Mouse (Mus musculus) spleen, adult 18-20 months (tissue): ENCODE measurements at regions not wholly inside any gene's neighbourhood (a gene's known extent, or its start where the extent isn't known, plus 50 kb on each side); places are given as distances from the start of the nearest gene placed in this dataset.
"Not testable (repeated sequence)": the region's sequence is repeated elsewhere in the genome, so short reads cannot be mapped to it uniquely, and the experiment has no call there.

Experiments used
- DNase-seq, 2 experiments: peaks; one replicate each; pipeline ENCODE4 v3.0.0; 2022; ENCODE audit warnings: mixed read lengths in 2 of 2

DNA sequence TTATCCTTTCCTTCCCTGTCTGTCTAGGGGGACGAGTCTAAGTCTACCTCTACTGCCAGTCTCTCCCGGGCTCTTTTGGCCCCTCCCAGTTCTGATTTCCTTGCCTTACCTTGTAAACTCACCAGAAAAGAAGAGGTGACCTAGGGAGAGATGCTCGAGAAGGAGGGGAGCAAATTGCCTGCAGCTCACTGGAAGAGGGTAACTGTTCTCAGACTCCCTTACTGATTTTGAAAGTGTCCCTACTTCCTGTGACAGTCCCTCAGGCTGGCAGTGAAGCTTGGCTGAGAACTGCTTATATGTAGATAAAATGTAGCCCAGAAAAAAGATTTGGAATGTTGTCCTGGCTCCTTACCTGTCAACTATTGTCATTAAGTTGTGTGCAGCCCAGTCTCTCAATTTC is 180.6 kb upstream of the Tab2 start:
- no peak for DNase-seq

DNA sequence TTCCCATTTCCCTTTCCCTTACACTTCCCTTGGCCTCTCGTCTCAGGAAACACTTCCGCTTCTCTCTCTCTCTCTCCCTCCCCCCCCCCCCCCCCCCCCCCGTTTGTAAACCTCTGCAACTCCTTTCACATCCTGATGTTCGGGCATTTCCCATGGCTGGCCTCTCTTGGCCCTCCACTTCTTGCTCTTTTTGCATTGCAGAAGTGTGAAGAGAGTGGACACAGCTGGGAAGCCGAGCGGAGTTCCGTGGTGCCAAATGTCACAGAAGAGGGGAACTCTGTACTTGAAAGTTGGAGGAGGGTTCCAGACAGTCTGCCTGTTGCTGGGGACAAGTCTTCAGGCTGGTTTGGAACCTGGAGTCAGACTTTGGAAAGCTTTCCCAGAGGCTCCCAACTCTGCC is 179.2 kb upstream of the Tab2 start:
- no peak for DNase-seq

DNA sequence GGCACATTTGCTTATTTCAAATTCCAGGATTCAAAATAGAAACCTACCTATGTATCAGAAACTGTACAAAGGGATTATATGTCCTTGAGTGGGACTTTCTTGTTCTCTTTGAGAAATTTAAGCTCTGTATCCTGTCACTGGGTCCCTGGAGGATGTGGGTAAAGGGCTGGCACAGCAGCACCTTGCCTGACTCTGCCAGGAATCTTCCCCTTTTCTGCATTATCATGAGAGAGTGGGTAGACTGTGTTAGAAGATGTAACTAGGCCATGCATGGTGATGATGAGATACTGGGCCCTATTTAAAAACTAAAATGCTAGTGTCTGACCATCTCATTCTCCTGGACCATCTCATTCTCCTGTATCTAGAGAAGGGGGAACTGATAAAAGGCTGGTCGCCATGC is 178.4 kb upstream of the Tab2 start:
- DNase-seq = no peak

DNA sequence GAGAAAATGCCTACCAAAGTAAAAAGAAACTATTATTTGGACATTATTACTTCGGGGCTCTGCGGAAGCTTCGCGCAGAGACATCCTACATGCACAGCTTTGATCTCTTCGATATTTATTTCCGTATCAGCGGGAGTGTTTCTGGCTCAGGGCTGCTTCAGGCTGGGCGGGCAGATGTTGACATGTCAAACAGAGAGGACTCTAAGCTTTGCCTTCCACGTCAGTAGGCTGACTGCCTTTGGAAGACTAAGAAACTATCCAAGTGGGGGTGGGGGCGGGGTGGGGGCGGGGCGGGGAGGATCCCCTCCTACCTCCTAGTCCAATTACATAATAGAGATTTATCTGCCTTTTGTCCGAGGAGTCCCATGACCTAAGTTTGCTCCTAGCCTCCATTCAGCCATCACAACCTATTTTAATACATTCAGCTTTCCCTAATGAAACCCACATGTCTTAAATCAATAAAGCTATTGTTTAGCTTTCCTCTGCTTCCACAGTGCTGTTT is 177.5 kb upstream of the Tab2 start:
- no peak for DNase-seq

DNA sequence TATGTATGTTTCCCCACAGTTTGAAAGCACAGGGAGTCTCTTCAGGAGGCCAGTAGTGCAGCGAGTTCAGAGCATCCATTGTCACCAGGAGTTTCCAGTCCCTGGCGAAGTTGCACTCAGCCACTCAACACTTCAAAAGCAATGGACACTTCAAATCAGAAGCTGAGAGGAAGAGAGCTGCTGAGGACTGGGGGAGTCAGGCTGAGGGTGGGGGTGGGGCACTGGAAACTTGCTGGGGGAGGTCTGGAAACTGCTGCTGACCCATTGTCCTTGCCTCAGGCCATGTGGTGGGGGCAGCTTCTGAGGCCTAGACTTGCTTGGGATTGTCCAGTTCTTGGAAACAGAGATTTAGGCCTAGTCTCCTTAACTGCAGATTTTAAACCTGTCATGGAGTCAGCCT is 176.8 kb upstream of the Tab2 start:
- no peak for DNase-seq

DNA sequence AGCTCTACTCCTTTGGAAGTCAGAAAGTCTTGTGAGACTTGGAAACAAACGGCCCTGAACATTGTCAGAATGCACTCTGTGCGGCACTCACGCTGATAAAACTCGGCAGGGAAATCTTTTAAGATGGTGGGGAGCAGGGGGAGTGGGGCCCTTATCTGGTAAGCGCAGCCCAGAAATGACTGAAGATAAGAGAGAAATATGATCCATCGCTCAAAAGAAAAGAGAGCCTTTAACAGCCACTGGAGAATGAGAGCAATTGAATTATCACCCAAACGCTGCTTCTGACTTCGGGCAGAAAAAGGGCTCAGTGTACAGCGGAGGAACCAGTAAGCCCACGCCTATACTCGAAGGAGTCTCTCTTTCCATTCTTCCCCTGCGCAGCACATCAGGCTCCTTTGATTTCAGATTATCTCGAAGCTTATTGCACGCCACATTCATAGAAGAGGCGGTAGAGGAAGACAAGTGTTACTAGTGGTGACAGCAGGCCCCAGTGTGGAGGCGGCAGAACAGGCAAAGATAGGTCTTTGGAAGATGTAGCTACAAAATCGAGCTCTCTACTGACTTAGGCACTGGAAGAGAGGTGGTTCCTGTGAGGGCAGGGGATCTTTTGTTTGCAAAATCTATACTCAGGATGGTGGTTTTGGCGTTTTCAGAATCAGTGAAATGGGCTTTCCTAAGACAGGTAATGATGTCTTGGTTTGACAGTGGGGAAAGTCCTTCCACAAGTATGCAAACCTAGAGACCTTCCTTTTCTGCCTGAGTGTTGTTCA is 174.6 kb upstream of the Tab2 start:
- no peak for DNase-seq

DNA sequence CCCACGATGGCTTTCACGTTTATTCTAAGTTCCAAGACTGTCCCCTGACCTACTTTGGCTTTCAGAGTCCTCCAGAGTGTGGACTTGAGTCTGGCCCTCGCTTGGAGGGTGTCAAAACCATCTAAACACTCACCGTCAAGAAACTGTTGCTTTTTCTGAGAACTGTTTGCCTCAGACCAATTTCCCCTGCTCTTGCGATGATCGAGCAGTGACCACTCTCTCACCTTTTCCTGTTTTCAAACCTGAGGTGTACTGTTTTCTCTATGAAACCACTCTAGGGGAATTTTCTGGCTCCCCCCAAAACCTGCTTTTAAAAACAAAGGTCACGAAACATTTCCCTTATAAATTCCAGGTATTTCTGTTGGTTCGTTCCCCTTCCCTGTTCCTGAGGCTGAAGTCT is 174.0 kb upstream of the Tab2 start:
- no peak for DNase-seq

DNA sequence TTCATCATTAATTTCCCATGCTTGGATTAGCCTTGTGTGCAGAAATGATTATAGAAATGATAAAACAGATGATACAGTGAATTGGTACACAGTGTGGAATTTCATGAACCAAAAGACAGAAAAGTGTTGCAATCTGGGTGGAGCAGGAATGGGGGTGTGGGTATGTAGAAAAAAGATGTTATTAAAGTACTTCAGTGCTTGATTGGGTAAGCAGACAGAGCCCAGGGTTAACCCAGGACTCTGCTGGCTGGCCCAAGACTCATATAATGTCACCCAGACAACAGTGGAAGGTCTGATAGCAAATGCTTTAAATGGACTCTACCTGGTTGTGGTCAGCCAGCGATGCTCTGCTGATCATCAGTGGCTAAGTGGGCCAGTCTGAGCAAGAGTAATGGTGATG is 168.1 kb upstream of the Tab2 start:
- DNase-seq = no peak

DNA sequence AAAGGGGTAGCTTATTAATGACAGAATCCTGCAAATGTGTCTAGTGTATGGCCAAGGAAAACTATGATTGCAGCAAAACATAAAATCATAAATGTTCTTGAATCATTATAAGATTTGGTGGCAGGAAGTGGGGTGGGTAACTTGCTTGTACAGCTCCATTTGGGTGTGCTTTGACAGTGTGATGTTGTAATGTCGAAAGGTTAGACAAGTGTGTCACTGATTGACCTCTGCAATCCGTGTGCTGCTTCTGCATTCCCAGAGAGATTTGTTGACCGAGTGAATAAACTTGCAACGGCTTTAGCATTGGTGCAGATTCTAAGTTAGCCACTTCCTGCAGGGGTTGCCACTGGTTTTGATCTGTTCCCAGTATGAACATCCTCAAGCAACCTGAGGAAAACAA is 165.9 kb upstream of the Tab2 start:
- DNase-seq = no peak

DNA sequence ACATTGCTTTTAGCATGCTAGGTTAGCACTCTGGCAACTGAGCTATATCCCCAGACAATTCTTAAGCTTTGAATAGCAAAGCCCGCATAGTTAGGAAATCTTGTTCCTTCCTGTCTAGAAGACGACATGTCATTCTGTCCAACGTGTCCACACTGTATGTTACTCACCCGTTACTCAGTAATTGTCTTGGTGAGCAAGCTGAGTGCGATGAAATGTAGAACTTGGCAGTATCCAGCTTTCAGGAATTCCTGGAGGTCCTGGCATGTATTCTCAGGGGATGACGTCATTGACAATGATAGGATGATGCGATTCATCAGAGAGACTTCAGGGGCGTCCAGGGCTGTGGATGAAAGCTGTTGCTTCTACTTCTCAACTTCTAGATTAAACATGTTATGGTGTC is 160.8 kb upstream of the Tab2 start:
- DNase-seq = no peak

DNA sequence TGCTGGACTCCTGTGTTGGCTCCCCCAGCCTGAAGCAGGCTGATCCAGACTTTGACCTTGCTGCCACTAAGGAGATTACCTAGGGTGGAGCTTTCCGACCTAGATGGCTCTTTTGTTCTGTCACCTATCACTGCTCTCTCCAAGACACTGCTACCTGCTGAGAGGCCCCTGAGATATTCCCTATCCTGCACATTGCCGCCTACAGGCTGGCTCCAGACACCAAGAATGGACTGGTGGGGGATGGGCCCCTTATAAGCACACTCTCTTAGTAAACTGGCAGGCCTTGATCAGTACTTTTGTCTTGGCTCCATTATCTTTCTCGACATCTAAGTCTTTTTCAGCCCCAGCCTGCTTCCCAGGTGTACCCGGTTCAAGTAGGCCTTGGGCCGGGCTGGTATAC is 158.9 kb upstream of the Tab2 start:
- not testable (repeated sequence) for DNase-seq

DNA sequence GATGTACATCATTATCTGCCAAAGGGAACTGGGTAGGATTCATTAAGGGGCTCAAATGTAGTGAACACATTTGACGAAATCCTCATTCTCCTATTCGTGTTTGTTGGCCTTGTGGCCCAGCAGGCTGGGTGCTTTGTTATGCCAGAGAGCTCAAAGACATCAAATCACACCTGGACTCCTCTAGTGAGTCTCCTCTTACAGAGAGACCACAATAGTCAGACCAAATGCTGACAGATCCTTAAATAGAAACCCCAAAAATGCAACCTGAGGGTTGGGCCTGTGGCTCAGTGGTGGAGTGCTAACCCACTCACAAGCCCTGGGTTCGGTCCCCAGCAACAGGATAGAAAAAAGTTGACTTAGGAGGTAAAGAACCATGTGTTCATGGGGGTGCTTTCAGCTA is 158.5 kb upstream of the Tab2 start:
- DNase-seq = no peak

DNA sequence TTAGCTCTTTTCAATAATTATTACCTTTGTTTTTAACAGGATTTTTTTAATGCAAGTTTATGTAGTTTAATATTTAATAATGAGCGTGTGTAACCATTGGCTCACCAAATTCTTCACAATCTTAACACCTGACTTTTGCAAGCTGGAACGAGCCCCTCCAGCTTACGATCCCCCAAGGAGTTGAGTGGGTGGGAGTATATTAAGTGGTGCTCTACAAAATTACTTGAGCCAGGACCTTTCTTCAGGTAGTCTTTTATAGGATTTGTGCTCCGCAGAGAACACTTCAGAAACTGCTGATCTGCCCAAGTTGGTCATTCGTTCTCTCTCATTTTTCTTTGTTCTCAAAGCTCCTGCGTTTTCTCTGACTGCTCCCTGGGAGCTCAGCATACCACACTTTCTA is 144.5 kb upstream of the Tab2 start:
- no peak for DNase-seq

DNA sequence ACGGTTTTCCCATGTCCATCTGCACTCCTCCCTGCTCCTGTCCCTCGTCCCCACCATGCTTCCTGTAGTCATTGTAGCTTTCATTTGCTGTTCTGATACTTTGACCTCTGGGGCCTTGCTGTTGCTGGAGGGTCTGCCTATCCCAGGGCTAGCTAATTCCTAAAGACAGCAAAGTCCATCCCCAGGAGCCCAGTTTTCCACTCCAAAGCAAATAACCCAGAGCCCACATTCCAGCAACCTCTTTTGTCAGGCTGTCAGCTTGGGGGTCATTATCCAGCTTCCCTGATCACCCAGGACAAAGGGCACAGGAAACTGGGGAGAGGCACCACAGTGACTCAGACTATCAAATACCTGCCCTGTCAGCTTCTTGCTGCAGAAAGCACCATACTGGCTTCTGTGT is 139.9 kb upstream of the Tab2 start:
- no peak for DNase-seq

DNA sequence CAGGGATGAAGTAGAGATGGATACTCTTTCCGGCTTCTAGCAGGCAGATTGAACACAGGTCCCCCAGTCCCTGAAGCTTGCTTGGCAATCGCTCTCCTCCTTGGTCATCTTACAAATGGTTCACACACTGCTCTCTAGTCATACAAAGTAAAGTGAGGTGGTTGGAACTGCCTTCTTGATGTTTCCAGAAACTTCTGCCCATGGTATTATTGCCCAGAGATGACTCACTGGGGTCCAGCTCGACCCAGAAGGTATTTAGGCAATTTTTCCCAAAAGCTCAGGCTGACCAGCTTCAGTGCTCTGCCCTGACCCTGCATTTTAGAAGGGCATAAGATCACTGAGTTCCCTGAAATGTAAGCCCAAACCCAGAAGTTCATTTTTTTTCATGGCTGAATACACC is 139.2 kb upstream of the Tab2 start:
- DNase-seq = no peak

DNA sequence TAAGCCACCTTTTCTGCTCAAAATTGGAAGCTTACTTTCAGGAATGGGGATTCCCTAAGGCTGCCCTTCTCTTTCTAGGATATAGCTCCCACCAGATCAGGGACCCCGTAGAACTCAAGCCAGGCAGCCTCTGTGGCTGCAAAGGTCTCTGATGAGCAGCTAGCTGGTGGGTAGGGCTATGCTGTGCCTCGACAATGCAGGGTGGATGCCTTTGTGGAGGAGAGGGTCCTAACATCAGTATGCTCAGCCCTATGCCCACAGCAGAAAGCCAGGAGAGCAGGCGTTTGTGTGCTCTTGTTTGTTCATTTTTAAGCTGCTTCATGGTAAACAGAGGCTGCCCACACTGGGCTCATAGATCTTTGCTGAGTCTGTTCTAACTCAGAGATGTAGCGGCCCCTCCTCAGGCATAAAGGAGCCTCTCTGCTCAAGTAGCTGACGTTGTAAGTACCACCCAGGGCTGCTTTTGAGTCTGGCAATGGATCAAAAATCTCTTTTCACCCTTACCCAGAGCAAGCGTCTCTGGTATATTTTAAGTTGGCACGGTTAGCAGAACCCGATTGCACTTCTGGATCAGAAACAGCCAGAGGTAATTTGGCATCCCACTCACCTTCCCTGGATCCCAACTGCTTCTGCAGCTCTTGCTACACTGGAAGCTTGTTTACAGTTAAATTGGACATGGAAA is 136.0 kb upstream of the Tab2 start:
- no peak for DNase-seq

DNA sequence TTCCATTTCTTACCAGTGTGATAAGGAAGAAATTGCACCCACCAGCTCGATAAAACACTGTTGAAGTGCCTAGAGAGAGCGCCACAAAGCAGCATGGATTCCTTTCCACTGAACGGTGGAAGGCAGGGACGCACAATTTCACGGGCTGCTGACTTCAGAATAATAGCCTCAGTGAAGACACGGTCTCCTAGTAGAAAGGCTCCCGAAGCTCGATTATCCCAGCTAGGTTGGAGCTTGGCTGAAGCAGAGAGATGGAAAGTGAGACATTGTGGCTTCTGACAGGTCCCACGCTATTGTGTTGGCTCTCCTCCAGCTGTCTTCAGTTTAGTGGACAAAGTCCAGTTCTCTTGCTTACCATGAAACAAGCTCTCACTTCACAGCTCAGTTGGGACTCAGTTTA is 133.3 kb upstream of the Tab2 start:
- no peak for DNase-seq

DNA sequence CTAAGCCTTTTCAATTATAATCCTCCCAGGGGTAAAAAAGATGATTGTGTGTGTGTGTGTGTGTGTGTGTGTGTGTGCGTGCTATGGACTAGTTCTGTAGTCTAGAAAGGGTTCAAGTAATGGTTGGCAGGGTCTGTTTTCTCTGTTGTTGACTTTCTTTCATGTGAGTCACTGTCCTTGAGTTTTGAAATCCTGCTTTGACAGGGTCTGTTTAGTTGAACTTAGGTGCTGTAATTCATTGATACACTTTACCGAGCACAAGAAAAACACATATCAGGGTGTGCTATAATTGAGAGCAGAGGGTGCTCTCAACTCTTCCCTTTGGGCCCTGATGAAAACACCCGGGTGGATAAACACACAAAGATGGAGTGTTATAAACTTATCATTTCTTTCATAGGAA is 132.7 kb upstream of the Tab2 start:
- no peak for DNase-seq

DNA sequence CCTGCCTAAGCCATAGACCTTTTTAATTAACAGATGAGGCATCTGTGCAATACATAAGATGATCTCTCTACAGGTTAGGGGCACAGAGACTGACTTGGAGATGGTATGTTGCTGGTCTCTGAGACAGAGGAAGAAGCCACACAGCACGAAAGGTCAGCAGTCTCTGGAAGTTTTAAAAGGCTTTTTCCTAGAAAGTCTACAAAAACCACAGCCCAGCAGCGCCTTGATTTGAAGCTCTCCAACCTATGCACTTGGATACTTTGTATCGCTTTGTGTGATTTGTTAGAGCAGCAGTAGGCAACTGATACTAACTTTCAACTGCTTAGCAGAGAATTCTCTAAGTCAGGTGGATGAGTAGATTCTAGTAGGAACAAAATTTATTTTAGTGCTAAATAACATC is 132.3 kb upstream of the Tab2 start:
- no peak for DNase-seq

DNA sequence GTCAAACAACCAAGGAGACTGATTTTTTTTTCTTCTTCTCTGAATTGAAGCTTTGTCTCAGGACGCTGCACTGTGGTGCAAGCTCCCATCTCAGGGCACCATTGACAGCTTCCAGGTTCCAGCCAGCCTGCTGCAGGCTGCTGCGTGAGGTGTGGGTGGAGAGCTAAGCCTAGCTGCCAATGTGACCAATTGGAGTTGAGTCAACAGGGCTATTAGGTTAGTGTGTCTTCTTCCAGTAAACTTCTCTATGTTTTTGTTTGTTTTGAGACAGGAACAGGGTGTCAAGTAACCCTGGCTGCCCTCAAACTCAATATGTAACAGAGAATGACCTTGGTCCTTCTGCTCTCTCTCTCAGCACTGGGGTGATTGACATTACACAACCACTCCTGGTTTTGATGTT is 131.1 kb upstream of the Tab2 start:
- no peak for DNase-seq

DNA sequence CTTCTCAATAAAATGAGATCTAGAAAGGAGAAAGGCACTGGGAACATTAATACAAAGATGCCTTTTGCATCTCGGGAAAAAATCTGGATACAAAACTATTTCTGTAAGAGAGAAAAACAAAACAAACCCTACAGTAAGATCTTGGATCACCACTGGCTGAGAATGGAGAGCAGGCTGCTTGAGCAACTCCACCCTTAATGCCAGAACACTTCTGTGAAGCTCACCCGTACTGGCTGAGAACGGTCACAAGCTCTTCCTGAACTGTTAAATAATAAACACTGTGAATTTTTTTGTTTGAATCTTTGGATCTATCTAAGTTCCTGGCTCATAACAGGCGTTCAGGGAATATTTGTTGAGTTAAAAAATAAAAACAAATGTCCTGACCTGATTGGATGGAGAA is 130.4 kb upstream of the Tab2 start:
- DNase-seq = no peak

DNA sequence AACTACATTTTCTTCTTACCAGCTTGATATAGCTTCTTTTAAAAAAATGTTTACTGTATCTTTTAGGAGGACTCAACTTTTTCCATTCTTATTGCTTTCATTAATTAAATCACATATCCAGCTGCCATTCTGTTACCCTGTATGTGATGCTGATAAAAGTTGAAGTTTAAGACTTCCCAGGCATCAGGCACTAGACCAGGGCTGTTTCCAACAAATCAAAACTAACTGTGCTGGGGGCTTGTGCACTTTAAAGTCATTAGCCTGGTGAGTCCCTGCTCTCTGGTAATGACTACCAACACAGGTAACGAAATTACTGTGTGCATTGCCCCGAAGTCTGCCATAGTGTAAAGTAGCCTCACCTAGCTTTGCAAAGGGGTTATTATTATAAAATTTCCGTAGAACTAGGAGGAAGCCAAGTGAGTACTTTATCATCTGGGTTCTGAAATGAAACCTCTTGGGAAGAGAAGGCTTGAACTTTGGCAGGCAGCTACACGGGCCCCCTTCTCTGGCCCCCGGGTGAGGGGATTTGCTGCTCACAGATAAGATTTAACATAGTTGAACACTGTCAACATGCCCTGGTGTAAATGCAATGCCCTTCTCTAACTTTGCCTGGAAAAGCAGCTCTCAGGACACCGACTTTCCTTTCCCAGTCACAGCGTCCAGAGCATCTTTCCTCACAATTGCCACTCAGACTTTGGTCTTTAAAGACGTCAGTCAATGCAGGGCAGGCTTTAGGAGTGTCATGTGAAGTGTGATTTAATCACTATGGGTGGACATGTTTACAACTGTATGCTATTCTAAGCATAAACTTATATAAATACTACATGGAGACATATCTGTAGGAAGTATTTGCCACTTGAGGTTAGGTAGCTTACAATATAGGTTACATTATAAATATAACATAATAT is 122.1 kb upstream of the Tab2 start:
- DNase-seq = no peak

DNA sequence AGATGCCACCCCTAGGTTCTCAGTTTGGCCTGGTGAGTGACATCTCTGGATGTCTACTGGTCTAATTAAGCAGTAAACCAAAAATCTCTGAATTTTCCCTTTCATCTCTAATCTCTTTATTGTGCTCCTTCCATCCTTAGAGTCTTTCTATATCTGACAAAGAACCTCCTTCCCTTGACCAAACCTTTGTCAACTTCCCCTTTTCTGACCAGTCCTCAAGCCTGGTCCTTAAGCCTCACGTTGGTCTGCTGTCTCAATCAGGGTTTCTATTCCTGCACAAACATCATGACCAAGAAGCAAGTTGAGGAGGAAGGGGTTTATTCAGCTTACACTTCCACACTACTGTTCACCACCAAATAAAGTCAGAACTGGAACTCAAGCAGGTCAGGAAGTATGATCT is 116.4 kb upstream of the Tab2 start:
- DNase-seq = no peak

DNA sequence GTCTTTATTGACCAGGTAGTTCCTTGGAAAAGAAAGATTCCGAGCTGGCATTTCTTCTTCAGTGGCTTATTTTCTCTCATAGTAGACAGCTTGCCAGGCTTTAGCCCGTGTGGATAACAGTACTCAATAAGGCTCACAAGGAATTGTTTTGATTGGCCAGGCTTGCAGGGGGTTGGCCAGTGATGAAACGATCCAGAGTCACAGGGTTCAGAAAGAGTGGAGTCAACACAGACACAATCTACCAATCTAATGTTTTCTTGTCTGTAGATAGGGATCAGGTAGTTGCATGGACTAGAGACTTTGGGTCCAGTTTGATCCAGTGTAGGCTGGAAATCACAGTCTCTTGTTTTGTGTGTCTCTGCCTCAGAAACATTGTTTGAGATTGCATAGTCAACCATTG is 115.8 kb upstream of the Tab2 start:
- DNase-seq = no peak
